Mouse (Mus musculus) embryonic facial prominence, embryonic 10.5 days (tissue): ENCODE data around the gene Wdr18. TPM values are rescaled to one million over a fixed set of nuclear protein-coding genes. Genes with fewer than 3 reads are reported as not detected.

Experiments used
- DNase-seq: peaks from one replicate; pipeline ENCODE4 v3.0.0-alpha.2; 2017; ENCODE audit warnings: low spot score
- H3K27ac ChIP-seq: fragments of 300-500 bp; sonication (generic); replicated peaks from 2 replicates; pipeline ENCODE4 v1.5.1; 2016; ENCODE audit warnings: mild to moderate bottlenecking
- H3K27me3 ChIP-seq: fragments of 300-500 bp; sonication (generic); replicated peaks from 2 replicates; pipeline ENCODE4 v1.6.1; 2016; ENCODE audit warnings: low read depth, mild to moderate bottlenecking; ENCODE audit not compliant: poor library complexity, severe bottlenecking
- H3K36me3 ChIP-seq: fragments of 300-500 bp; sonication (generic); replicated peaks from 2 replicates; pipeline ENCODE4 v1.6.1; 2016; ENCODE audit warnings: mild to moderate bottlenecking, moderate library complexity
- H3K4me1 ChIP-seq: fragments of 300-500 bp; sonication (generic); 2 replicates; pipeline ENCODE4 v1.6.1; 2016
- H3K4me3 ChIP-seq: fragments of 300-500 bp; sonication (generic); 2 replicates; pipeline ENCODE4 v1.5.1; 2016; ENCODE audit warnings: mild to moderate bottlenecking, moderate library complexity
- H3K9me3 ChIP-seq: fragments of 300-500 bp; sonication (generic); 2 replicates; pipeline ENCODE4 v1.6.1; 2016; ENCODE audit warnings: mild to moderate bottlenecking
- WGBS: fragments of 180-500 bp; shearing (Covaris S2); methylation state at CpG from one replicate; pipeline ENCODE4 v1.1.7; 2016; 5-methylcytosine and 5-hydroxymethylcytosine counted together
- polyA plus RNA-seq: library from polyadenylated mRNA; unstranded; fragments of >200 nt; fragmentation: Nextera tagmentation; extraction: Ambion mirVana; gene quantifications from 2 replicates; pipeline ENCODE4 v1.2.1, GENCODE M21; 2016

Wdr18 gene
- polyA plus RNA-seq, 1 experiment from 2014 or later, result 166 TPM

DNA sequence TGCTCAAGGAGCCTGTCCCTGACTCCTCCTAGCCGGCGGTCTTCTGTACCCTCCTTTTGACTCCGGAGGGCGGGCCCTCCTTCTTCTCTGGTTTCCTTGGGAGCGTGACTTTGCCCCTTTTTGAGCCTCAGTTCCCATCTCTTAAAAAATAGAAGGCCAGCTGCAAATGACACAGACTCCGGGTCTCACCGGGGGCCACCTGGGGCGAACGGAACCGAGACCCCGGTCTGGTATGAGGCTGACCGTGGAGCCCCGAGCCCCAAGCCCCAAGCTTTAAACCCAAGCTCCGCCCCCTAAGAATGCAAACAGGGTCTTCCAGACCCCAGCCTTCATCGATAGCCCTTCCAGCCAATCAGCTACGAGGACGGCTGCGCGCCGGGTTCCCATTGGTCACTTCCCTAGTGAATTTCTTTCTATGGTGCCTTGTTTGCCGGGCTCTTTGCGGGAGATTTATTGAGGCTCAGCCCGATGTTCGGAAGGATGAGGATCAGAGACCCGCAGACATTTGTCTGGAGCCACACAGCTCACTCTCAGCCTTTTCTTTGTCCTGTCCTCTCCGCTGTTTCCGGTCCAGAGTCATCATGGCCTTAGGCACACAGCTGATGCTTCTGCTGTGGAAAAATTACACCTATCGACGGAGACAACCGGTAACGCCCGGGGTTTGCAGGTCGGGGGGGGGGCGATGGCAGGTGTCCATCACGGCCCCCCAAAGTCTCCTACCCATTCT lies 37.2 kb downstream of the Wdr18 start:
- peaks cover 32% of the 10 kb centered on the region for H3K4me1 ChIP-seq
- peaks cover 35% of the 10 kb centered on the region for H3K36me3 ChIP-seq
- peak overlapping the region; percentile 68 for H3K4me3 ChIP-seq
- H3K27ac ChIP-seq, result peak overlapping the region; percentile 82
- H3K27me3 ChIP-seq, result peaks cover 50% of the 10 kb centered on the region
- peak; percentile 92 for DNase-seq
- under 1% methylated on average over 35 of the region's 35 CpGs for WGBS
- H3K9me3 ChIP-seq, result no peaks in the 10 kb centered on the region

DNA sequence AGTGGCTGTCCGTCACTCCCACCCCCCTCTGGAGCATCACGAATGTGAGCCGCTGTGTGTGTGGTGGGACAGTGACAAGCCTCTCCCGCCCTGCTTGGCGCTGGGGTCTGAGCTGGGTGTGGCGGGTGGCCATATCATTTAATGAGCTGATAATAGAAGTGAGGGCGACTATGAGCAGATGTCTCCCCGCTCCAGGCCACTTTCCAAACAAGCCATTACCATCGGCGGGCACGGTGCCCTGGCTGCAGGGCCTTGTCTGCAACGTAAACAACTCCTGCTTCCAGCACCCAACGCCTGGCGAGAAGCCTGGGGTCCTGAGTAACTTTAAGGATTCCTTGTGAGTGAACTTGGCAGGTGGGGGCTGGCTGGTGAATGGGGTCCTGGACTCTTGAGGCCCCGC lies 37.9 kb downstream of the Wdr18 start:
- H3K4me3 ChIP-seq, result peak overlapping the region; percentile 68
- DNase-seq, result no peak
- H3K4me1 ChIP-seq, result peaks cover 39% of the 10 kb centered on the region
- H3K27ac ChIP-seq, result peak overlapping the region; percentile 82
- peaks cover 29% of the 10 kb centered on the region for H3K36me3 ChIP-seq
- 7% methylated on average over 15 of the region's 15 CpGs for WGBS
- H3K27me3 ChIP-seq, result peaks cover 56% of the 10 kb centered on the region
- no peaks in the 10 kb centered on the region for H3K9me3 ChIP-seq

GRCm38 (mm10) chr10:80001945-80002344 lies 42.0 kb downstream of the Wdr18 start:
- no peaks in the 10 kb centered on the region for H3K36me3 ChIP-seq
- no peak for DNase-seq
- H3K4me1 ChIP-seq, result peaks cover 45% of the 10 kb centered on the region
- no peak overlapping the region for H3K27ac ChIP-seq
- WGBS, result 79% methylated on average over 9 of the region's 9 CpGs
- H3K9me3 ChIP-seq, result no peaks in the 10 kb centered on the region
- 0 out of 2 replicates have a peak overlapping the region, but pooled peaks have one; percentile 13 for H3K4me3 ChIP-seq
- peaks cover 88% of the 10 kb centered on the region for H3K27me3 ChIP-seq

DNA sequence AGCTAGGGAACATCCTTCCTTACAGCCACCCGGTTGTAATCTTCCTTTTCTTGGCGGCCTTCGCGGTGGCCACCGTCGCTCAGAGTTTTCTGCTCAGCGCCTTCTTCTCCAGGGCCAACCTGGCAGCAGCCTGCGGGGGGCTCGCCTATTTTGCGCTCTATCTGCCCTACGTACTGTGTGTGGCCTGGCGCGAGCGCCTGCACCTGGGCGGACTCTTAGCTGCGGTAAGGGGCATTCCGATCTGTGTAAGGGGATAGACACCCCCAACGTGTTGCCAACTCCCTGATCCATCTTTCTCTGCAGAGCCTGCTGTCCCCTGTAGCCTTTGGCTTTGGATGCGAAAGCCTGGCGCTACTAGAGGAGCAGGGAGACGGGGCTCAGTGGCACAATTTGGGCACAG lies 42.9 kb downstream of the Wdr18 start:
- H3K9me3 ChIP-seq, result no peaks in the 10 kb centered on the region
- no peaks in the 10 kb centered on the region for H3K36me3 ChIP-seq
- H3K27ac ChIP-seq, result peak overlapping the region; percentile 37; the same call in 1 of the 2 replicates
- H3K4me3 ChIP-seq, result peak overlapping the region; percentile 35
- no peak for DNase-seq
- peaks cover 45% of the 10 kb centered on the region for H3K4me1 ChIP-seq
- peaks cover 81% of the 10 kb centered on the region for H3K27me3 ChIP-seq
- WGBS, result 21% methylated on average over 21 of the region's 21 CpGs

- no peaks in the 10 kb centered on the region for H3K9me3 ChIP-seq
- peak overlapping the region; percentile 35; the same call in 1 of the 2 replicates for H3K4me3 ChIP-seq
- H3K36me3 ChIP-seq, result peaks cover 3% of the 10 kb centered on the region; the same call in 1 of the 2 replicates
- WGBS, result 55% methylated on average over 9 of the region's 9 CpGs
- H3K27me3 ChIP-seq, result peaks cover 73% of the 10 kb centered on the region
- peak overlapping the region; percentile 37; the same call in 1 of the 2 replicates for H3K27ac ChIP-seq
- peaks cover 37% of the 10 kb centered on the region for H3K4me1 ChIP-seq
- DNase-seq, result no peak
These were observed 43.7 kb downstream of the Wdr18 start for GRCm38 (mm10) chr10:80003374-80004232.

DNA sequence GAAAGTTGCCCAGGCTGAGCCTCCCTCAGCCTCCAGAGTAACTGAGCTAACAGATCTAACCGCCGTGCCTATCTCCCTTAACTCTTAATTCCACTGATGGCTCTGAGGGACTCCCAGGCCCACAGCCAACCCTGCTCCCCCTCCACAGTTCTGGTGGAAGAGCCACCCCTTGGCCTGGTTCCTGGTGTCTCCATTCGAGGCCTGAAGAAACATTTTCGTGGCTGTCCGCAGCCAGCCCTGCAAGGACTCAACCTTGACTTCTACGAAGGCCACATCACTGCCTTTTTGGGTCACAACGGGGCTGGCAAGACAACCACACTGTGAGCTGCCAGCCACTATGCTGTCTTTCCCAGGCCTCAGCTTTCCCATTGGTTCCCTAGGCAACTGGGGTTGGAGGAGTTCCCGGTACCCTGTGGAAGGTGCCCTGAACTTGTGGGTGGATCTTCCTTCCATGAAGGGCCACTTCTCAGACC lies 44.3 kb downstream of the Wdr18 start:
- Histone ChIP-seq H3K9me3 (no peaks in the 10 kb centered on the region), H3K4me1 (peaks cover 36% of the 10 kb centered on the region), H3K4me3 (no peak overlapping the region), H3K27ac (no peak overlapping the region), H3K27me3 (peaks cover 67% of the 10 kb centered on the region), H3K36me3 (peaks cover 5% of the 10 kb centered on the region; the same call in 1 of the 2 replicates)
- WGBS, result 94% methylated on average over 8 of the region's 8 CpGs
- no peak for DNase-seq

- H3K4me1 ChIP-seq, result peaks cover 33% of the 10 kb centered on the region
- H3K27me3 ChIP-seq, result peaks cover 53% of the 10 kb centered on the region
- peaks cover 20% of the 10 kb centered on the region for H3K36me3 ChIP-seq
- H3K4me3 ChIP-seq, result no peak overlapping the region
- 84% methylated on average over 6 of the region's 6 CpGs for WGBS
- H3K9me3 ChIP-seq, result peaks cover 13% of the 10 kb centered on the region
- H3K27ac ChIP-seq, result no peak overlapping the region
- no peak for DNase-seq
These were observed 51.8 kb downstream of the Wdr18 start for GRCm38 (mm10) chr10:80011740-80012139.

DNA sequence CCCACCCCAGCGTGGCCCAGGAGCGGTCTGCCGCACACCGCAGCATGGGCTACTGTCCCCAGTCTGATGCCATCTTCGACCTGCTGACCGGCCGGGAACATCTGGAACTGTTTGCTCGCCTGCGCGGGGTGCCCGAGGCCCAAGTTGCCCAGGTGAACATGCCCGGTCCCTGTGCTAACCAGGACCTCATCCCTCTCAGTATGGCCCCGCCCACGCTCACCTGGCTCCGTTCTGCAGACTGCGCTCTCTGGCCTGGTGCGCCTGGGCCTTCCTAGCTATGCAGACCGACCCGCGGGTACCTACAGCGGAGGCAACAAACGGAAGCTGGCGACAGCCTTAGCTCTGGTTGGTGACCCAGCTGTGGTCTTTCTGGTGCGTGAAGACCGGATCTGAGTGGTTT lies 53.7 kb downstream of the Wdr18 start:
- H3K27me3 ChIP-seq, result peaks cover 67% of the 10 kb centered on the region
- peaks cover 17% of the 10 kb centered on the region for H3K36me3 ChIP-seq
- no peak overlapping the region for H3K27ac ChIP-seq
- peaks cover 26% of the 10 kb centered on the region for H3K4me1 ChIP-seq
- 27% methylated on average over 25 of the region's 25 CpGs for WGBS
- H3K9me3 ChIP-seq, result peaks cover 13% of the 10 kb centered on the region
- DNase-seq, result no peak
- peak overlapping the region; percentile 21; the same call in 1 of the 2 replicates for H3K4me3 ChIP-seq

- Histone ChIP-seq H3K27ac (no peak overlapping the region), H3K4me3 (no peak overlapping the region; the same call in 1 of the 2 replicates), H3K9me3 (peaks cover 13% of the 10 kb centered on the region), H3K4me1 (peaks cover 37% of the 10 kb centered on the region), H3K27me3 (peaks cover 78% of the 10 kb centered on the region), H3K36me3 (peaks cover 13% of the 10 kb centered on the region)
- no peak for DNase-seq
- 18% methylated on average over 28 of the region's 28 CpGs for WGBS
These were observed 54.7 kb downstream of the Wdr18 start for GRCm38 (mm10) chr10:80014484-80015290.

DNA sequence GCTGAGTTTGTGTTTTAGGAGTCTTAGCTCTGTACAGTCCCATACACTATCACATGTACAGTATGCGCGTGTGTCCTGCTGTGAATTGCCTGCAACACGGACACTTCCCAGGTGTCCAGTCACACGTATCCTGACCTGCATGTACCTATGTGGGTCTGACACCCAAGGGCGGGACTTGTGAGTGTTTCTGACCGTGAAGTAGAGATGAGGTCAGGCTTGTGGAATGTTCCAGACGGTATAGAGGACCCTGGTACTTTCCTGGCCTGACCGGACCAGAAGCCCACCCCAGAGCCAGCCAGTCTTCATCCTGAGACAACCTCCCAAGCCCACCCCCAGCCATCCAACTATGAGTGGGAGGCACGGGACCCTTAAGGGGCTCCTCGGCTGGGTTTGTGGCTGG lies 55.6 kb downstream of the Wdr18 start:
- H3K27ac ChIP-seq, result no peak overlapping the region
- DNase-seq, result no peak
- WGBS, result 84% methylated on average over 10 of the region's 10 CpGs
- H3K27me3 ChIP-seq, result peaks cover 85% of the 10 kb centered on the region
- peaks cover 5% of the 10 kb centered on the region for H3K36me3 ChIP-seq
- peaks cover 46% of the 10 kb centered on the region for H3K4me1 ChIP-seq
- no peak overlapping the region for H3K4me3 ChIP-seq
- peaks cover 7% of the 10 kb centered on the region for H3K9me3 ChIP-seq

- Histone ChIP-seq H3K36me3 (0 out of 2 replicates have a peak, but pooled peaks cover under 1% of the 10 kb centered on the region), H3K27me3 (peaks cover 86% of the 10 kb centered on the region), H3K4me3 (peak within 1 kb of the TSS; percentile 13; the same call in 1 of the 2 replicates), H3K4me1 (peaks cover 51% of the 10 kb centered on the region), H3K9me3 (no peaks in the 10 kb centered on the region), H3K27ac (no peak within 1 kb of the TSS)
- no peak for DNase-seq
- WGBS, result 65% methylated on average over 11 of the region's 11 CpGs
These were observed 56.6 kb downstream of the Wdr18 start, which contains the start of gene Arhgap45 for GRCm38 (mm10) chr10:80016511-80016910. Gene Arhgap45 (plus strand): TSS chr10:80016653.

- Histone ChIP-seq H3K4me1 (peaks cover 51% of the 10 kb centered on the region), H3K36me3 (peaks cover 4% of the 10 kb centered on the region; the same call in 1 of the 2 replicates), H3K9me3 (no peaks in the 10 kb centered on the region), H3K27ac (no peak overlapping the region), H3K4me3 (peak overlapping the region; percentile 13; the same call in 1 of the 2 replicates), H3K27me3 (peaks cover 82% of the 10 kb centered on the region)
- DNase-seq, result no peak
- WGBS, result 88% methylated on average over 10 of the region's 10 CpGs
These were observed 57.0 kb downstream of the Wdr18 start for GRCm38 (mm10) chr10:80016931-80017330.
